Mouse (Mus musculus) ES-E14 (cell line): ENCODE measurements at regions not wholly inside any gene's neighbourhood (a gene's known extent, or its start where the extent isn't known, plus 50 kb on each side); places are given as distances from the start of the nearest gene placed in this dataset.

ENCODE experiments used
- CHD2 ChIP-seq: IDR thresholded peaks from 2 replicates; pipeline ENCODE4 v1.6.1; 2014; ENCODE audit warnings: mild to moderate bottlenecking, low read depth, low read length, inconsistent platforms
- HCFC1 ChIP-seq: IDR thresholded peaks from 2 replicates; pipeline ENCODE4 v1.6.1; 2012; ENCODE audit warnings: low read length, inconsistent platforms, borderline replicate concordance; ENCODE audit not compliant: insufficient read depth
- MAFK ChIP-seq: IDR thresholded peaks from 2 replicates; pipeline ENCODE4 v1.6.1; 2014; ENCODE audit warnings: mild to moderate bottlenecking, low read depth, low read length, inconsistent platforms; ENCODE audit not compliant: insufficient read depth
- ZC3H11A ChIP-seq: IDR thresholded peaks from 2 replicates; pipeline ENCODE4 v1.6.1; 2012; ENCODE audit warnings: low read depth, mild to moderate bottlenecking, inconsistent platforms, low read length, borderline replicate concordance
- ZNF384 ChIP-seq: IDR thresholded peaks from 2 replicates; pipeline ENCODE4 v1.6.1; 2012; ENCODE audit warnings: low read depth, low read length, inconsistent platforms

DNA sequence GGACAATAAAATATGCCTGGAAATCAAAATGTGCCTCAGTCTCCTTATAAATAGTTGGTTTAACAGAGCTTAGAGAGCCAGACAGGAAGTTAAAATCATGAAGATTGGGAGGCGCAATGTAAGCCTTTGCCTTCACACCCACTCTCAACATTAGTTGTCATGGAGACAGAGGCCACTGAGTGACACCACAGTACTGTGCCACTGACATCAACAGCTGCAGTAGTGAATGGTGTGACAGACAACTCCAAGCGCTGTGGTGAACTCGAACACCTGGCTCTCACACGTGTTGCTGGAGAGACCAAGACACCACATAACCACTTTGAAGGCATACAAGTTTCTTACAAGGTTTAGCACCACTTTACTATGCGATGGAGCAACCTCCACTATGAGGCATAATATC, 172.4 kb downstream of the Ice1 start:
- TF ChIP-seq CHD2, result no peak
- no peak for TF ChIP-seq ZNF384
- no peak for TF ChIP-seq ZC3H11A
- TF ChIP-seq MAFK, result no peak
- TF ChIP-seq HCFC1, result no peak
